Mouse (Mus musculus): ENCODE measurements around the gene Mmrn1.
"Not testable (repeated sequence)": the region's sequence is repeated elsewhere in the genome, so short reads cannot be mapped to it uniquely, and the experiment has no call there.

Mmrn1 gene

GRCm38 (mm10) chr6:60924676-60925075 is at the start of gene Mmrn1:
TSS of gene Mmrn1 (plus strand) at chr6:60924976.
- not testable (repeated sequence) for DNase-seq (ENCODE audit: extremely low spot score, low spot score)

- no peak for DNase-seq (ENCODE audit: extremely low spot score, low spot score)
Observed at GRCm38 (mm10) chr6:60880362-60880761, 44.4 kb upstream of the Mmrn1 start.

GRCm38 (mm10) chr6:60881534-60881933 is 43.2 kb upstream of the Mmrn1 start:
- DNase-seq (ENCODE audit: extremely low spot score, low spot score), result no peak

GRCm38 (mm10) chr6:60907272-60907671 is 17.5 kb upstream of the Mmrn1 start:
- DNase-seq (ENCODE audit: extremely low spot score, low spot score), result no peak

- no peak for DNase-seq (ENCODE audit: extremely low spot score, low spot score)
Observed at GRCm38 (mm10) chr6:60931364-60931763, 6.6 kb downstream of the Mmrn1 start.

- no peak for DNase-seq (ENCODE audit: extremely low spot score, low spot score)
Observed at GRCm38 (mm10) chr6:60934835-60935234, 10.1 kb downstream of the Mmrn1 start.

- DNase-seq (ENCODE audit: extremely low spot score, low spot score), result no peak
Observed at GRCm38 (mm10) chr6:60935448-60936130, 10.8 kb downstream of the Mmrn1 start.

- no peak for DNase-seq (ENCODE audit: extremely low spot score, low spot score)
Observed at GRCm38 (mm10) chr6:60944178-60944577, 19.4 kb downstream of the Mmrn1 start.

GRCm38 (mm10) chr6:60944621-60945020 is 19.8 kb downstream of the Mmrn1 start:
- DNase-seq (ENCODE audit: extremely low spot score, low spot score), result no peak

GRCm38 (mm10) chr6:60950415-60950814 is 25.6 kb downstream of the Mmrn1 start:
- no peak for DNase-seq (ENCODE audit: extremely low spot score, low spot score)

GRCm38 (mm10) chr6:60961285-60961684 is 36.5 kb downstream of the Mmrn1 start:
- DNase-seq (ENCODE audit: extremely low spot score, low spot score), result no peak

GRCm38 (mm10) chr6:60961838-60962237 is 37.1 kb downstream of the Mmrn1 start:
- DNase-seq (ENCODE audit: extremely low spot score, low spot score), result no peak

- no peak for DNase-seq (ENCODE audit: extremely low spot score, low spot score)
Observed at GRCm38 (mm10) chr6:60962668-60963067, 37.9 kb downstream of the Mmrn1 start.

GRCm38 (mm10) chr6:60963726-60964125 is 39.0 kb downstream of the Mmrn1 start:
- no peak for DNase-seq (ENCODE audit: extremely low spot score, low spot score)

GRCm38 (mm10) chr6:60966931-60967330 is 42.2 kb downstream of the Mmrn1 start:
- DNase-seq (ENCODE audit: extremely low spot score, low spot score), result no peak

GRCm38 (mm10) chr6:60969407-60969806 is 44.6 kb downstream of the Mmrn1 start:
- DNase-seq (ENCODE audit: extremely low spot score, low spot score), result no peak

- no peak for DNase-seq (ENCODE audit: extremely low spot score, low spot score)
Observed at GRCm38 (mm10) chr6:60970811-60971210, 46.0 kb downstream of the Mmrn1 start.

GRCm38 (mm10) chr6:60978610-60979009 is 53.8 kb downstream of the Mmrn1 start:
- DNase-seq (ENCODE audit: extremely low spot score, low spot score), result no peak

- no peak for DNase-seq (ENCODE audit: extremely low spot score, low spot score)
Observed at GRCm38 (mm10) chr6:60979039-60979438, 54.3 kb downstream of the Mmrn1 start.

GRCm38 (mm10) chr6:60984360-60984759 is 59.6 kb downstream of the Mmrn1 start:
- DNase-seq (ENCODE audit: extremely low spot score, low spot score), result no peak

GRCm38 (mm10) chr6:60985919-60986318 is 61.1 kb downstream of the Mmrn1 start:
- DNase-seq (ENCODE audit: extremely low spot score, low spot score), result no peak

GRCm38 (mm10) chr6:60986914-60987313 is 62.1 kb downstream of the Mmrn1 start:
- DNase-seq (ENCODE audit: extremely low spot score, low spot score), result no peak

- no peak for DNase-seq (ENCODE audit: extremely low spot score, low spot score)
Observed at GRCm38 (mm10) chr6:60987804-60988203, 63.0 kb downstream of the Mmrn1 start.

- no peak for DNase-seq (ENCODE audit: extremely low spot score, low spot score)
Observed at GRCm38 (mm10) chr6:60992366-60992765, 67.6 kb downstream of the Mmrn1 start.

Data from neural tube, embryonic 10.5 days (tissue).